Mouse (Mus musculus) liver, postnatal 0 days (tissue): ENCODE measurements at regions not wholly inside any gene's neighbourhood (a gene's known extent, or its start where the extent isn't known, plus 50 kb on each side); places are given as distances from the start of the nearest gene placed in this dataset.

Experiments used
- ATAC-seq: fragments of 200-750 bp; cut with Nextera tagmentation; 2 replicates; pipeline ENCODE4 v1.8.0; 2017; ENCODE audit warnings: mild to moderate bottlenecking, moderate library complexity
- DNase-seq: peaks from one replicate; pipeline ENCODE4 v3.0.0-alpha.2; 2016
- H3K27ac ChIP-seq: fragments of 300-500 bp; sonication (generic); 2 replicates; pipeline ENCODE4 v1.5.1; 2014; ENCODE audit warnings: antibody characterized with exemption, moderate library complexity, mild to moderate bottlenecking, low read depth
- H3K27me3 ChIP-seq: fragments of 300-500 bp; sonication (generic); 2 replicates; pipeline ENCODE4 v1.6.1; 2014; ENCODE audit warnings: low read length, control low read depth, mixed read lengths; ENCODE audit not compliant: insufficient read depth
- H3K36me3 ChIP-seq: fragments of 300-500 bp; sonication (generic); replicated peaks from 2 replicates; pipeline ENCODE4 v1.6.1; 2014; ENCODE audit warnings: mild to moderate bottlenecking, control low read depth, low read length, moderate library complexity, mixed read lengths; ENCODE audit not compliant: insufficient read depth
- H3K4me1 ChIP-seq: fragments of 300-500 bp; sonication (generic); 2 replicates; pipeline ENCODE4 v1.6.1; 2014; ENCODE audit warnings: antibody characterized with exemption, mild to moderate bottlenecking, control low read depth; ENCODE audit not compliant: insufficient read depth
- H3K4me2 ChIP-seq: fragments of 300-500 bp; sonication (generic); 2 replicates; pipeline ENCODE4 v1.6.1; 2014; ENCODE audit warnings: low read depth, mild to moderate bottlenecking, low read length, moderate library complexity, mixed read lengths
- H3K4me3 ChIP-seq: fragments of 300-500 bp; sonication (generic); 2 replicates; pipeline ENCODE4 v1.5.1; 2014; ENCODE audit warnings: low read depth, low read length
- H3K9ac ChIP-seq: fragments of 300-500 bp; sonication (generic); replicated peaks from 2 replicates; pipeline ENCODE4 v1.6.1; 2014; ENCODE audit warnings: mild to moderate bottlenecking, moderate library complexity
- H3K9me3 ChIP-seq: fragments of 300-500 bp; sonication (generic); 2 replicates; pipeline ENCODE4 v1.6.1; 2016; ENCODE audit warnings: mild to moderate bottlenecking, control low read depth, low read length, mixed read lengths
- CTCF ChIP-seq: sonication (generic); IDR thresholded peaks from 2 replicates; pipeline ENCODE4 v1.5.1; 2016; ENCODE audit warnings: antibody characterized with exemption, low read depth
- EP300 ChIP-seq: IDR thresholded peaks from 2 replicates; pipeline ENCODE4 v1.6.1; 2016; ENCODE audit warnings: antibody characterized with exemption, low read depth, mild to moderate bottlenecking
- WGBS: fragments of 180-500 bp; shearing (Covaris S2); extraction: QIAGEN DNeasy Blood & Tissue Kit; methylation state at CpG from one replicate; pipeline ENCODE4 v1.1.7; 2014; ENCODE audit not compliant: insufficient replicate concordance; 5-methylcytosine and 5-hydroxymethylcytosine counted together

- H3K27me3 ChIP-seq, result no peaks in the 10 kb centered on the region
- DNase-seq (no peak), ATAC-seq (no peak)
- TF ChIP-seq CTCF (no peak), EP300 (no peak)
- no peak overlapping the region for H3K9ac ChIP-seq
- no peak overlapping the region for H3K27ac ChIP-seq
- no peaks in the 10 kb centered on the region for H3K4me1 ChIP-seq
- WGBS, result 42% methylated on average over 2 of the region's 2 CpGs
- no peak overlapping the region for H3K4me3 ChIP-seq
- no peak overlapping the region for H3K4me2 ChIP-seq
- no peaks in the 10 kb centered on the region for H3K9me3 ChIP-seq
- no peaks in the 10 kb centered on the region for H3K36me3 ChIP-seq
Observed at GRCm38 (mm10) chr14:80195041-80195440, 211.2 kb downstream of the Olfm4 start.

GRCm38 (mm10) chr14:80212916-80213315, 229.0 kb downstream of the Olfm4 start:
- DNase-seq (no peak), ATAC-seq (no peak)
- H3K4me3 ChIP-seq, result no peak overlapping the region
- H3K36me3 ChIP-seq, result no peaks in the 10 kb centered on the region
- no peaks in the 10 kb centered on the region for H3K4me1 ChIP-seq
- no peak overlapping the region for H3K27ac ChIP-seq
- no peak for TF ChIP-seq CTCF
- TF ChIP-seq EP300, result no peak
- no peaks in the 10 kb centered on the region for H3K27me3 ChIP-seq
- no peak overlapping the region for H3K4me2 ChIP-seq
- 31% methylated on average over 2 of the region's 2 CpGs for WGBS
- H3K9ac ChIP-seq, result no peak overlapping the region
- H3K9me3 ChIP-seq, result no peaks in the 10 kb centered on the region

- Histone ChIP-seq H3K4me1 (no peaks in the 10 kb centered on the region), H3K4me2 (no peak overlapping the region), H3K9ac (no peak overlapping the region), H3K27me3 (no peaks in the 10 kb centered on the region), H3K27ac (no peak overlapping the region), H3K36me3 (no peaks in the 10 kb centered on the region), H3K9me3 (no peaks in the 10 kb centered on the region), H3K4me3 (no peak overlapping the region)
- ATAC-seq (no peak), DNase-seq (no peak)
- TF ChIP-seq EP300, result no peak
- TF ChIP-seq CTCF, result no peak
- 69% methylated on average over 9 of the region's 9 CpGs for WGBS
Observed at GRCm38 (mm10) chr14:80213666-80214065, 229.8 kb downstream of the Olfm4 start.

GRCm38 (mm10) chr14:80215960-80216552, 232.2 kb downstream of the Olfm4 start:
- no peaks in the 10 kb centered on the region for H3K4me1 ChIP-seq
- H3K4me3 ChIP-seq, result no peak overlapping the region
- H3K9me3 ChIP-seq, result no peaks in the 10 kb centered on the region
- H3K9ac ChIP-seq, result no peak overlapping the region
- no peak for TF ChIP-seq EP300
- TF ChIP-seq CTCF, result peak; percentile 76
- H3K27me3 ChIP-seq, result no peaks in the 10 kb centered on the region
- 20% methylated on average over 6 of the region's 6 CpGs for WGBS
- DNase-seq (peak; percentile 46), ATAC-seq (no peak)
- no peak overlapping the region for H3K4me2 ChIP-seq
- H3K27ac ChIP-seq, result no peak overlapping the region
- H3K36me3 ChIP-seq, result no peaks in the 10 kb centered on the region

GRCm38 (mm10) chr14:80232066-80232465, 248.2 kb downstream of the Olfm4 start:
- no peak for ATAC-seq
- Histone ChIP-seq H3K4me2 (no peak overlapping the region), H3K9me3 (no peaks in the 10 kb centered on the region), H3K4me3 (no peak overlapping the region), H3K9ac (no peak overlapping the region), H3K4me1 (no peaks in the 10 kb centered on the region), H3K27ac (no peak overlapping the region), H3K36me3 (no peaks in the 10 kb centered on the region), H3K27me3 (no peaks in the 10 kb centered on the region)
- WGBS, result 66% methylated on average over 3 of the region's 3 CpGs
- TF ChIP-seq CTCF, result no peak
- TF ChIP-seq EP300, result no peak
- no peak for DNase-seq

- H3K36me3 ChIP-seq, result no peaks in the 10 kb centered on the region
- H3K9ac ChIP-seq, result no peak overlapping the region
- 67% methylated on average over 3 of the region's 3 CpGs for WGBS
- no peaks in the 10 kb centered on the region for H3K27me3 ChIP-seq
- ATAC-seq (no peak), DNase-seq (no peak)
- no peak overlapping the region for H3K4me3 ChIP-seq
- H3K4me2 ChIP-seq, result no peak overlapping the region
- no peak overlapping the region for H3K27ac ChIP-seq
- no peaks in the 10 kb centered on the region for H3K4me1 ChIP-seq
- no peaks in the 10 kb centered on the region for H3K9me3 ChIP-seq
- TF ChIP-seq CTCF, result no peak
Observed at GRCm38 (mm10) chr14:80232976-80233375, 249.1 kb downstream of the Olfm4 start.

- Histone ChIP-seq H3K27ac (no peak overlapping the region), H3K9me3 (no peaks in the 10 kb centered on the region), H3K4me2 (no peak overlapping the region), H3K4me3 (no peak overlapping the region), H3K27me3 (no peaks in the 10 kb centered on the region), H3K9ac (no peak overlapping the region), H3K4me1 (no peaks in the 10 kb centered on the region), H3K36me3 (no peaks in the 10 kb centered on the region)
- DNase-seq (no peak), ATAC-seq (no peak)
- TF ChIP-seq EP300, result no peak
- TF ChIP-seq CTCF, result no peak
Observed at GRCm38 (mm10) chr14:80237136-80237535, 253.3 kb downstream of the Olfm4 start.
